In the genomic region with DNA sequence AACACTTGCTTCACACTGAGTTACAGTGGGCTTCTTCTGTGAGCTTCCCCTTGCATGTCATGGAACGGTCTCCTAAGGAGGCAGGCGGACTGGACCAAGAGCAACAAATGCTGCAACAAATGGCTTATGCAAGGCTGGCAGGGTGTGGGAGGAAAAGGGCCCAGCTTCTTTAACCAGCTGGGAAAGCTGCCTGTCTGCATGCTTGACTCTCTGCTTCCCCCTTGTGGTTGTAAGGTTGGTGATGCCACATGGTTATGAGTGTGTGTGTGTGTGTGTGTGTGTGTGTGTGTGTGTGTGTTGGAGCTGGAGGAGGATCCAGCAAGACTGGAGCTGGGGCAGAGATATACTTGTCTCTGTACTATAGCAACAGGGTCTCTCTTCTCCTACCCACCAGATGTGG, we compare ENCODE assay signal across 8 mouse cellular contexts. TPM values are rescaled to one million over a fixed set of nuclear protein-coding genes. Genes with fewer than 3 reads are reported as not detected.
A peak's percentile ranks its signal among the peaks of the same experiment; 100 is the strongest.
DNase-seq lines count a peak whose midpoint lies in the region; ATAC-seq and TF ChIP-seq lines count a peak whose summit lies in the region.

No protein-coding gene starts in this region.

- no peak overlapping the region for H3K27ac ChIP-seq in cerebellum, adult 2 months (ENCODE audit: insufficient read depth, low read length)
- H3K27ac ChIP-seq in lung, embryonic 16.5 days (ENCODE audit: low read length): peak overlapping the region; percentile 12; the same call in 1 of the 2 replicates

- no peaks in the 10 kb centered on the region for H3K36me3 ChIP-seq in lung, embryonic 16.5 days (ENCODE audit: control insufficient read depth, insufficient read depth, low read length)

- no peak overlapping the region for H3K9ac ChIP-seq in lung, embryonic 16.5 days (ENCODE audit: low read length)

- H3K4me3 ChIP-seq in cerebellum, adult 2 months (replicated peaks; ENCODE audit: insufficient read depth, low read depth, low read length): no peak overlapping the region
- no peak overlapping the region for H3K4me3 ChIP-seq in lung, embryonic 16.5 days (ENCODE audit: low read length)

- TF ChIP-seq POLR2A in cerebellum, adult 2 months (IDR thresholded peaks at IDR 0.05; ENCODE audit: borderline replicate concordance, insufficient read depth, low read length): no peak

- no peaks in the 10 kb centered on the region for H3K4me1 ChIP-seq in cerebellum, adult 2 months (ENCODE audit: control insufficient read depth, insufficient read depth, low read length)
- peaks cover 3% of the 10 kb centered on the region; the same call in 1 of the 2 replicates for H3K4me1 ChIP-seq in lung, embryonic 16.5 days (replicated peaks; ENCODE audit: control insufficient read depth, insufficient read depth, low read length)

- POLR2A ChIA-PET in Patski (lab: Charles Lee): interaction anchor here (0.6 to 0.7 kb wide), 2 partner anchors 71 to 84 kb away, joined by 3 read pairs; no protein-coding TSS in a partner anchor

- in situ Hi-C loops in Patski (cut with MboI; ENCODE audit: low pct_unique_long_range_greater_than_20kb): no loop called here

- H3K27me3 ChIP-seq in Patski: no peaks in the 10 kb centered on the region
- H3K27me3 ChIP-seq in cerebellum, adult 2 months (ENCODE audit: control insufficient read depth, insufficient read depth, low read length): no peaks in the 10 kb centered on the region
- H3K27me3 ChIP-seq in lung, embryonic 16.5 days (ENCODE audit: control insufficient read depth, insufficient read depth, low read depth, low read length): no peaks in the 10 kb centered on the region

- 3% methylated on average over 2 of the region's 2 CpGs for WGBS in cerebellum, adult 2 months
- 17% methylated on average over 2 of the region's 2 CpGs for WGBS in lung, embryonic 16.5 days

- TF ChIP-seq CTCF in Patski (IDR thresholded peaks at IDR 0.05): peak; percentile 80
- TF ChIP-seq CTCF in cerebellum, adult 2 months (IDR thresholded peaks at IDR 0.05; ENCODE audit: borderline replicate concordance, insufficient read depth, low read depth, low read length): peak; percentile 87

- H3K9me3 ChIP-seq in lung, embryonic 16.5 days (ENCODE audit: control insufficient read depth, low read length): no peaks in the 10 kb centered on the region

- no peak for ATAC-seq in Patski
- ATAC-seq in lung, embryonic 16.5 days (ENCODE audit: low read depth): peak; percentile 85
- no peak for ATAC-seq in activated CD4-positive, CD25-positive, alpha-beta regulatory T cell, adult 4 months

- no peak overlapping the region for H3K4me2 ChIP-seq in lung, embryonic 16.5 days (ENCODE audit: low read depth, low read length)

- peak; percentile 17 for DNase-seq in Patski (ENCODE audit: low read depth, low spot score)
- peak; percentile 62 to 70 for DNase-seq in cerebellum, adult 2 months
- peak; percentile 88 for DNase-seq in forelimb bud, embryonic 11.5 days (ENCODE audit: low read depth, low spot score)
- DNase-seq in heart, postnatal 4 days: peak; percentile 89
- peak; percentile 80 to 81 for DNase-seq in layer of hippocampus, postnatal 10 days (ENCODE audit: low spot score in 2 of 2)
- DNase-seq in right cerebral cortex, postnatal 25 days: peak; percentile 70

- CTCF ChIA-PET in Patski (lab: Charles Lee): interaction anchor here (0.7 to 2.2 kb wide), 12 partner anchors 12 to 84 kb away, joined by 3 to 8 read pairs (median 5); no protein-coding TSS in a partner anchor

RNA-seq across cellular contexts. Expression of a gene that starts 23.1 kb away (rescaled TPM):
- polyA plus RNA-seq in Patski (2021): not detected
- polyA plus RNA-seq in cerebellum, adult 2 months (2012; rRNA removed): 0.18 and 0.25 TPM in 2 replicates
- total RNA-seq in heart, postnatal 4 days (2021): under 1 TPM in 1 of 2 experiments, not detected in 1; 0.14 TPM
- under 1 TPM; 0.09 to 0.11 TPM for total RNA-seq in layer of hippocampus, postnatal 10 days (2021)
- polyA plus RNA-seq in lung, embryonic 16.5 days (2015; fragmentation: Nextera tagmentation; extraction: Ambion mirVana): 0.19 and 0.39 TPM in 2 replicates
- polyA plus RNA-seq in activated CD4-positive, CD25-positive, alpha-beta regulatory T cell, adult 4 months (2017; shearing (Covaris generic)): not detected

RNA-seq across cellular contexts. Expression of a gene that starts 24.9 kb away (rescaled TPM):
- 3.0 TPM for polyA plus RNA-seq in Patski (2021)
- polyA plus RNA-seq in cerebellum, adult 2 months (2012; rRNA removed): 26.2 and 28.6 TPM in 2 replicates
- total RNA-seq in heart, postnatal 4 days (2021): 100 to 1,000 TPM; 204 to 217 TPM
- total RNA-seq in layer of hippocampus, postnatal 10 days (2021): 10 to 100 TPM; 95.0 to 96.7 TPM
- 498 TPM in 2 replicates for polyA plus RNA-seq in lung, embryonic 16.5 days (2015; fragmentation: Nextera tagmentation; extraction: Ambion mirVana)
- 10 to 100 TPM; 33.7 to 43.6 TPM for polyA plus RNA-seq in activated CD4-positive, CD25-positive, alpha-beta regulatory T cell, adult 4 months (2017; shearing (Covaris generic))

RNA-seq across cellular contexts. Expression of a gene that starts 42.0 kb away (rescaled TPM):
- polyA plus RNA-seq in Patski (2021): 139 TPM
- polyA plus RNA-seq in cerebellum, adult 2 months (2012; rRNA removed): 0.11 and 0.25 TPM in 2 replicates
- total RNA-seq in heart, postnatal 4 days (2021): 100 to 1,000 TPM; 174 to 191 TPM
- total RNA-seq in layer of hippocampus, postnatal 10 days (2021): 10 to 100 TPM; 16.6 to 19.1 TPM
- polyA plus RNA-seq in lung, embryonic 16.5 days (2015; fragmentation: Nextera tagmentation; extraction: Ambion mirVana): 257 and 270 TPM in 2 replicates
- 100 to 1,000 TPM; 118 to 121 TPM for polyA plus RNA-seq in activated CD4-positive, CD25-positive, alpha-beta regulatory T cell, adult 4 months (2017; shearing (Covaris generic))

Comparison
In these comparisons a context has a peak if more than half of its experiments do, and no peak if none do; other contexts are left out.
1. DNase-seq: peak in every context shown above with its lines; median percentile 89 in heart, postnatal 4 days; 88 in forelimb bud, embryonic 11.5 days; 80 in layer of hippocampus, postnatal 10 days; 70 in right cerebral cortex, postnatal 25 days; 66 in cerebellum, adult 2 months; 17 in Patski.
2. RNA of a gene that starts 24.9 kb away (polyA plus RNA-seq): 498 TPM in lung, embryonic 16.5 days; 33.7 to 43.6 TPM in activated CD4-positive, CD25-positive, alpha-beta regulatory T cell, adult 4 months, 26.2 to 28.6 TPM in cerebellum, adult 2 months and 3.0 TPM in Patski (single experiment); every median in the first group is over 10 times any median in the second.
3. RNA of a gene that starts 42.0 kb away (polyA plus RNA-seq): 257 to 270 TPM in lung, embryonic 16.5 days, 139 TPM in Patski (single experiment) and 118 to 121 TPM in activated CD4-positive, CD25-positive, alpha-beta regulatory T cell, adult 4 months; 0.11 to 0.25 TPM in cerebellum, adult 2 months; every median in the first group is over 10 times any median in the second.